Mouse (Mus musculus) adipocyte (in vitro differentiated cells): ENCODE data around the gene Syne2.

Source experiments
- DNase-seq: peaks from one replicate; pipeline ENCODE4 v3.0.0-alpha.2; 2016; ENCODE audit warnings: low spot score

Gene Syne2

GRCm38 (mm10) chr12:75817959-75818452 lies at the start of gene Syne2:
Gene Syne2, plus strand, starts transcription at chr12:75818134.
- DNase-seq, result peak; percentile 67

GRCm38 (mm10) chr12:75771410-75771809 lies 46.5 kb upstream of the Syne2 start:
- no peak for DNase-seq

GRCm38 (mm10) chr12:75772424-75773034 lies 45.4 kb upstream of the Syne2 start:
- DNase-seq, result peak; percentile 71

- DNase-seq, result no peak
Observed at GRCm38 (mm10) chr12:75781445-75781844, 36.5 kb upstream of the Syne2 start.

- no peak for DNase-seq
Observed at GRCm38 (mm10) chr12:75781995-75782394, 35.9 kb upstream of the Syne2 start.

GRCm38 (mm10) chr12:75784271-75784751 lies 33.6 kb upstream of the Syne2 start:
- no peak for DNase-seq

GRCm38 (mm10) chr12:75786681-75787080 lies 31.3 kb upstream of the Syne2 start:
- DNase-seq, result peak; percentile 72

GRCm38 (mm10) chr12:75789451-75789850 lies 28.5 kb upstream of the Syne2 start:
- DNase-seq, result no peak

- no peak for DNase-seq
Observed at GRCm38 (mm10) chr12:75794527-75794926, 23.4 kb upstream of the Syne2 start.

- DNase-seq, result peak; percentile 48
Observed at GRCm38 (mm10) chr12:75796510-75796909, 21.4 kb upstream of the Syne2 start.

- DNase-seq, result peak; percentile 33
Observed at GRCm38 (mm10) chr12:75806281-75806680, 11.7 kb upstream of the Syne2 start.

- no peak for DNase-seq
Observed at GRCm38 (mm10) chr12:75813766-75814165, 4.2 kb upstream of the Syne2 start.

GRCm38 (mm10) chr12:75814551-75814950 lies 3.4 kb upstream of the Syne2 start:
- no peak for DNase-seq

- no peak for DNase-seq
Observed at GRCm38 (mm10) chr12:75816981-75817856, 715 bp upstream of the Syne2 start.

GRCm38 (mm10) chr12:75818453-75819434 lies 810 bp downstream of the Syne2 start:
- DNase-seq, result peak; percentile 60

- no peak for DNase-seq
Observed at GRCm38 (mm10) chr12:75819481-75819880, 1.5 kb downstream of the Syne2 start.

- peak; percentile 44 for DNase-seq
Observed at GRCm38 (mm10) chr12:75820216-75820615, 2.3 kb downstream of the Syne2 start.

GRCm38 (mm10) chr12:75822122-75822521 lies 4.2 kb downstream of the Syne2 start:
- peak; percentile 29 for DNase-seq

- no peak for DNase-seq
Observed at GRCm38 (mm10) chr12:75823475-75823874, 5.5 kb downstream of the Syne2 start.

GRCm38 (mm10) chr12:75825458-75825857 lies 7.5 kb downstream of the Syne2 start:
- DNase-seq, result no peak

- no peak for DNase-seq
Observed at GRCm38 (mm10) chr12:75826699-75827353, 8.9 kb downstream of the Syne2 start.
